Mouse (Mus musculus) myocyte (in vitro differentiated cells): ENCODE measurements at regions not wholly inside any gene's neighbourhood (a gene's known extent, or its start where the extent isn't known, plus 50 kb on each side); places are given as distances from the start of the nearest gene placed in this dataset.

Source experiments
- H3K27me3 ChIP-seq: one replicate; pipeline ENCODE4 v1.6.1; 2011; ENCODE audit not compliant: control insufficient read depth, insufficient read depth, insufficient read length
- H3K36me3 ChIP-seq: one replicate; pipeline ENCODE4 v1.6.1; 2011; ENCODE audit not compliant: control insufficient read depth, insufficient read depth
- H3K4me2 ChIP-seq: one replicate; pipeline ENCODE4 v1.6.1; 2011; ENCODE audit warnings: low read depth, control low read depth
- H3K4me3 ChIP-seq: one replicate; pipeline ENCODE4 v1.5.1; 2011; ENCODE audit warnings: mild to moderate bottlenecking, control low read depth, moderate library complexity
- H3K79me2 ChIP-seq: one replicate; pipeline ENCODE4 v1.6.1; 2011; ENCODE audit not compliant: control insufficient read depth, insufficient read depth
- H3ac ChIP-seq: one replicate; pipeline ENCODE4 v1.6.1; 2011; ENCODE audit not compliant: control insufficient read depth, insufficient read length
- CEBPB ChIP-seq: IDR thresholded peaks from 2 replicates; pipeline ENCODE4 v1.6.1; 2011; ENCODE audit warnings: mild to moderate bottlenecking, moderate library complexity; ENCODE audit not compliant: poor library complexity, insufficient read depth, severe bottlenecking
- E2F4 ChIP-seq: IDR thresholded peaks from one replicate; pipeline ENCODE4 v1.6.1; 2011; ENCODE audit warnings: mild to moderate bottlenecking, control low read depth, moderate library complexity; ENCODE audit not compliant: insufficient read depth
- MAX ChIP-seq: IDR thresholded peaks from one replicate; pipeline ENCODE4 v1.6.1; 2011; ENCODE audit warnings: low read depth, mild to moderate bottlenecking, control low read depth
- MYOD1 ChIP-seq, 3 experiments: IDR thresholded peaks; one replicate each; pipeline ENCODE4 v1.6.1; 2011; ENCODE audit warnings: control low read depth in 2 of 3, low read depth in 2 of 3, mild to moderate bottlenecking in 2 of 3, moderate library complexity in 1 of 3; ENCODE audit not compliant: insufficient read length in 2 of 3, control insufficient read depth in 1 of 3
- MYOG ChIP-seq, 3 experiments: IDR thresholded peaks; one replicate each; pipeline ENCODE4 v1.6.1; 2011; ENCODE audit warnings: control low read depth in 2 of 3, low read depth in 2 of 3, mild to moderate bottlenecking in 2 of 3; ENCODE audit not compliant: insufficient read length in 2 of 3, control insufficient read depth in 1 of 3, insufficient read depth in 1 of 3
- POLR2A ChIP-seq: IDR thresholded peaks from one replicate; pipeline ENCODE4 v1.6.1; 2011; ENCODE audit warnings: low read depth, mild to moderate bottlenecking, control low read depth, moderate library complexity; ENCODE audit not compliant: insufficient read length
- POLR2AphosphoS2 ChIP-seq: IDR thresholded peaks from one replicate; pipeline ENCODE4 v1.6.1; 2011; ENCODE audit warnings: low read depth, control low read depth; ENCODE audit not compliant: insufficient read length
- REST ChIP-seq: IDR thresholded peaks from one replicate; pipeline ENCODE4 v1.6.1; 2011; ENCODE audit warnings: mild to moderate bottlenecking, control low read depth, moderate library complexity; ENCODE audit not compliant: insufficient read depth, insufficient read length
- SRF ChIP-seq: IDR thresholded peaks from one replicate; pipeline ENCODE4 v1.6.1; 2011; ENCODE audit warnings: low read depth; ENCODE audit not compliant: control insufficient read depth, insufficient read length
- TCF12 ChIP-seq: IDR thresholded peaks from one replicate; pipeline ENCODE4 v1.6.1; 2011; ENCODE audit warnings: mild to moderate bottlenecking, control low read depth; ENCODE audit not compliant: poor library complexity, insufficient read depth, severe bottlenecking
- TCF3 ChIP-seq: IDR thresholded peaks from one replicate; pipeline ENCODE4 v1.6.1; 2011; ENCODE audit warnings: low read depth, control low read depth; ENCODE audit not compliant: insufficient read length
- USF1 ChIP-seq: IDR thresholded peaks from one replicate; pipeline ENCODE4 v1.6.1; 2011; ENCODE audit warnings: low read depth, mild to moderate bottlenecking, control low read depth, moderate library complexity

DNA sequence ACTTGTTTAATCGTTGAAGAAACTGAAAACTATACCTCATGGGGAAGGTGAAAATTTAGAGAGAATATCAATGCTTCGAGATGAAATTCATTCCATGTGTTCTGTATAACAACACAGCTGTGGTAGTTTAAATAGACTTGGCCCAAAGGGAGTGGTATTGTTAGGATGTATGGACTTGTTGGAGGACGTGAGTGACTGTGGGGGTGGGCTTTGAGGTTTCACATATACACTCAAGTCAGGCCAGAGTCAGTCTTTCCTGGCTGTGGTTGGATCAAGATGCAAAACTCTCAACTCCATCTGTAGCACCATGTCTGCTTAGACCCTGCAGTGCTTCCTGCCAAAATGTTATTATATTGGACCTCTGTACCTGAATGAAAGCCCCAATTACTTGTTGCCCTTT lies 206.3 kb downstream of the Pdha2 start:
- no peak overlapping the region for H3ac ChIP-seq
- no peaks in the 10 kb centered on the region for H3K27me3 ChIP-seq
- no peak overlapping the region for H3K4me2 ChIP-seq
- no peak overlapping the region for H3K4me3 ChIP-seq
- no peaks in the 10 kb centered on the region for H3K79me2 ChIP-seq
- no peaks in the 10 kb centered on the region for H3K36me3 ChIP-seq
- TF ChIP-seq USF1 (no peak), SRF (no peak), TCF3 (no peak), POLR2A (no peak), MAX (no peak), TCF12 (no peak), POLR2AphosphoS2 (no peak), REST (no peak), E2F4 (no peak), MYOG (IDR thresholded peaks at IDR 0.05; ENCODE audit: control insufficient read depth in 1 of 3, insufficient read depth in 1 of 3, insufficient read length in 2 of 3, low read depth in 2 of 3) (no peak), MYOD1 (IDR thresholded peaks at IDR 0.05; ENCODE audit: control insufficient read depth in 1 of 3, insufficient read length in 2 of 3, low read depth in 2 of 3) (no peak)

DNA sequence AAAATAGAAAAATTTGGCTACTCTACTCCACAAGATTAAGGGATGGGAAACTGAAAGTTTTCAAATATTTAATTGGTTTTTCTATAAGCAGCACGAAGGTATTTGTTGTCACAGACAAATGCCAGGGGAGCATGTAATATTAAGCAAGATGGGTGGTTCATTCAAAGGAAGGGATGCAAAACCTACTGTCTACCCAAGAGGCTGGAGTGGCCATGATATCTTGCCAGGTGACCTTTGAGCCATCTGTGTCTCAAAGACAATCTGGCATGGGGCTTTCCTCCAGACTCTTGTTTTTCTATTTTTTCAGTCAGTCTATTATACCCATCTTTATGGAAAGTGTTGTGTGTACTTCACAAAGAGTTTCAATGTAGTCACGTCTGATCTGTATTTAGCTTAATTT lies 208.6 kb downstream of the Pdha2 start:
- Histone ChIP-seq H3K4me3 (no peak overlapping the region), H3ac (no peak overlapping the region), H3K36me3 (no peaks in the 10 kb centered on the region), H3K27me3 (no peaks in the 10 kb centered on the region), H3K4me2 (no peak overlapping the region), H3K79me2 (no peaks in the 10 kb centered on the region)
- TF ChIP-seq REST = no peak
- TF ChIP-seq TCF3 = no peak
- TF ChIP-seq E2F4 = no peak
- TF ChIP-seq USF1 = no peak
- TF ChIP-seq TCF12 = no peak
- no peak for TF ChIP-seq POLR2A
- TF ChIP-seq MYOG (IDR thresholded peaks at IDR 0.05; ENCODE audit: control insufficient read depth in 1 of 3, insufficient read depth in 1 of 3, insufficient read length in 2 of 3, low read depth in 2 of 3) = no peak
- no peak for TF ChIP-seq SRF
- no peak for TF ChIP-seq CEBPB
- TF ChIP-seq MYOD1 (IDR thresholded peaks at IDR 0.05; ENCODE audit: control insufficient read depth in 1 of 3, insufficient read length in 2 of 3, low read depth in 2 of 3) = no peak
- no peak for TF ChIP-seq MAX
- no peak for TF ChIP-seq POLR2AphosphoS2

DNA sequence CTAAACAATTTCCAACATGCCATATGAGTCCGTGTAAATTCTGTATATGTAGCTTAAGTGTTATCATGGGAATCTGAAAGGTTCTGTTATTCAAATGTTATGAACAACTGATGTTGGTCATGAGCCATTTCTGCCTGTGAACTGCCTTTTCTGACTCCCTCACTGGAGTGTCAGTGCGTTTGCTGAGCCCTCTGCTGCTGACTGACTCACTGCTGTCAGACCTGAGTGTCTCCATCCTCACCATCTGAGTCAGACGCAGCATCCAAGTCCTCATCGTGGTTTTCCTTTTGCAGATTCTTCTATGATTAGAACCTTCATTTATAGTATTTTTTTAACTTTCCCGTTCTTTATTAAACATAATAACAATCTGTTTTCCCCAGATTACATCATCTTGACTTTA lies 223.9 kb downstream of the Pdha2 start:
- Histone ChIP-seq H3K79me2 (no peaks in the 10 kb centered on the region), H3K36me3 (no peaks in the 10 kb centered on the region), H3K27me3 (no peaks in the 10 kb centered on the region), H3K4me2 (no peak overlapping the region), H3ac (no peak overlapping the region), H3K4me3 (no peak overlapping the region)
- no peak for TF ChIP-seq MYOD1 (IDR thresholded peaks at IDR 0.05; ENCODE audit: control insufficient read depth in 1 of 3, insufficient read length in 2 of 3, low read depth in 2 of 3)

DNA sequence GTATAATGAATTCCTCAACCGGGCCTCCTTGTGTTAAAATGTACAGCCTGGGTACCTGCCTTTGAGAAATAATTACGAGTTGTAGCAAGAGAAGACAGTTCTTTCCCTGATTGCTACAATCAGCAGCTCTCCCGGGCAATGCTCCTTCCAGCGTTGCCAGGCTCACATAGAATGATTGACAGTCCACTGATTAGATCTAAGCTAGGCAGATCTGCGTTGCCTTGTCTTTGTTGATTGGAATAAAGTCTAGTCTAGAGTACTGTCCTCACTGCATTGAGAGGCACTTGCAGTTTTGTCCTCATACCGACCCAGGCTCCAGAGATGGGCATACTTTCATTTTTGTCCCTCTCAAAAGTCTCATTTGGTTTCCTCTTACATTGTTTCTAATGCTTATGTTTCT lies 238.6 kb downstream of the Pdha2 start:
- H3K79me2 ChIP-seq = no peaks in the 10 kb centered on the region
- no peak overlapping the region for H3K4me3 ChIP-seq
- no peaks in the 10 kb centered on the region for H3K27me3 ChIP-seq
- TF ChIP-seq MYOG (IDR thresholded peaks at IDR 0.05; ENCODE audit: control insufficient read depth in 1 of 3, insufficient read depth in 1 of 3, insufficient read length in 2 of 3, low read depth in 2 of 3) (no peak), POLR2A (no peak), CEBPB (no peak), E2F4 (no peak), MYOD1 (IDR thresholded peaks at IDR 0.05; ENCODE audit: control insufficient read depth in 1 of 3, insufficient read length in 2 of 3, low read depth in 2 of 3) (no peak), TCF12 (no peak), TCF3 (no peak), SRF (no peak)
- no peaks in the 10 kb centered on the region for H3K36me3 ChIP-seq
- H3K4me2 ChIP-seq = peak overlapping the region; percentile 22
- no peak overlapping the region for H3ac ChIP-seq

DNA sequence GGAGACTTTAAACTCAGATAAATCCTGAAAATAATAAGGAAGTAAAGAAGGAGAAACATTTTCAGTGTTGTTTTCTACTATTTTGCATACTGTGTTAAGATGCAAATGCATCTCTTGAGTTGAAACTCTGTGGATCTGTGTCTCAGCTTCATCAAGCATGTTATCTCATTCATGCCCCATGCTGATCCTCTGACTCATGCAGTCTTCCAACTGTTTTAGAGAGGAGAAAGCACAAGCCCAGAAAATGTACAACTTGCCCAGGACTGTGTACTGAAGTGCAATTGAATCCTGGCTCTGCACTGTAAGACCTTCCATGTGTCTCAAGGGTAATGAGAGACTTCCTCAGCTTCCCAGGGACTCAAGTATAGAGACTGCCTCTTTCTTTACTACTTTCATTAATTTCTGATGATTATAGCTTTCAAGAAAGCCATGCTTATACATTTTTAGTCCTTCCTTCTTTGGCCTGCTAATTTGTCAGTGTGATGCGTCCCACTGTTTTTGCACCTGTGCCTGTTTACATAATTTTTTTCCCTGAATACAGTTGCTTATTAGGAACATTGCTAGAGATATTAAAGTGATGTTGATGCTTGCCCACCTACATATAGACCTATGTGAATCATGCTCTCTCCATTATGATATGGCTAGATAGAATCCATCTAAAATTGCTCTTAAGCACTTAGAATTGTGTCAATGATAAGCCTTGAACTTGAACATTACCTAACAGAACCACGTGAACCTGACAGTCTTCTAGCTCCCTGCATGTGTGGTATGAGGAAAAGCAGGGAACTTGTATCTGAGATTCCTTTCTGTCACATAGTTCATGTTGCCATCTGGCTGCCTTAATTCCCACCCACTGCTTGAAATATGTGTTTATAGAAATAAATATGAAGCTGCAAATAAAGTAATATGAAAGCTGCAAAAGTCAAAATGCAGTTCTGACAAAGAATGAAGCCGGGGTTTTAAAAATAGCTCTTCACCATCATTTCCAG lies 242.0 kb downstream of the Pdha2 start:
- Histone ChIP-seq H3K4me2 (no peak overlapping the region), H3K79me2 (no peaks in the 10 kb centered on the region), H3K36me3 (no peaks in the 10 kb centered on the region), H3ac (no peak overlapping the region), H3K27me3 (no peaks in the 10 kb centered on the region), H3K4me3 (no peak overlapping the region)
- no peak for TF ChIP-seq CEBPB
- no peak for TF ChIP-seq MAX
